Mouse (Mus musculus) small intestine, adult 2 months (tissue): Measurements from ENCODE around the gene 1700025C18Rik. TPM values are rescaled to one million over a fixed set of nuclear protein-coding genes. Genes with fewer than 3 reads are reported as not detected.
A peak's percentile ranks its signal among the peaks of the same experiment; 100 is the strongest.

Experiments
- H3K27ac ChIP-seq: fragments of 200-500 bp; 2 replicates; pipeline ENCODE4 v1.5.1; 2012; ENCODE audit warnings: low read depth, low read length, control low read depth, inconsistent platforms; ENCODE audit not compliant: insufficient read depth
- H3K27me3 ChIP-seq: fragments of 200-500 bp; 2 replicates; pipeline ENCODE4 v1.6.1; 2012; ENCODE audit warnings: mild to moderate bottlenecking, moderate library complexity, low read length, inconsistent platforms; ENCODE audit not compliant: control insufficient read depth, insufficient read depth
- H3K36me3 ChIP-seq: fragments of 200-500 bp; 2 replicates; pipeline ENCODE4 v1.6.1; 2012; ENCODE audit warnings: mild to moderate bottlenecking, low read length, control low read depth, inconsistent platforms; ENCODE audit not compliant: control insufficient read depth, insufficient read depth
- H3K4me1 ChIP-seq: fragments of 200-500 bp; 2 replicates; pipeline ENCODE4 v1.6.1; 2012; ENCODE audit warnings: low read length, inconsistent platforms, mixed read lengths; ENCODE audit not compliant: control insufficient read depth, insufficient read depth, insufficient read length
- H3K4me3 ChIP-seq: fragments of 200-500 bp; 2 replicates; pipeline ENCODE4 v1.5.1; 2012; ENCODE audit warnings: low read depth, mild to moderate bottlenecking, control low read depth, inconsistent platforms, low read length, moderate library complexity
- CTCF ChIP-seq: fragments of 200-500 bp; IDR thresholded peaks from 2 replicates; pipeline ENCODE4 v1.5.1; 2012; ENCODE audit warnings: low read depth, mild to moderate bottlenecking, control low read depth, inconsistent platforms, low read length, moderate library complexity, mixed read lengths; ENCODE audit not compliant: insufficient replicate concordance, insufficient read length; ENCODE audit errors: extremely low read depth
- POLR2A ChIP-seq: fragments of 200-500 bp; IDR thresholded peaks from 2 replicates; pipeline ENCODE4 v1.6.1; 2012; ENCODE audit warnings: low read depth, mild to moderate bottlenecking, control low read depth, inconsistent platforms, low read length, moderate library complexity
- WGBS: fragments of 180-500 bp; shearing (Covaris S2); methylation state at CpG from one replicate; pipeline ENCODE4 v1.1.7; 2018; 5-methylcytosine and 5-hydroxymethylcytosine counted together
- polyA plus RNA-seq: library from polyadenylated mRNA; depleted of rRNA; stranded (reverse); fragments of >200 nt; gene quantifications from 2 replicates; pipeline ENCODE4 v1.2.3, GENCODE M21; 2012

The 1700025C18Rik gene
- polyA plus RNA-seq, 1 experiment: not detected

DNA sequence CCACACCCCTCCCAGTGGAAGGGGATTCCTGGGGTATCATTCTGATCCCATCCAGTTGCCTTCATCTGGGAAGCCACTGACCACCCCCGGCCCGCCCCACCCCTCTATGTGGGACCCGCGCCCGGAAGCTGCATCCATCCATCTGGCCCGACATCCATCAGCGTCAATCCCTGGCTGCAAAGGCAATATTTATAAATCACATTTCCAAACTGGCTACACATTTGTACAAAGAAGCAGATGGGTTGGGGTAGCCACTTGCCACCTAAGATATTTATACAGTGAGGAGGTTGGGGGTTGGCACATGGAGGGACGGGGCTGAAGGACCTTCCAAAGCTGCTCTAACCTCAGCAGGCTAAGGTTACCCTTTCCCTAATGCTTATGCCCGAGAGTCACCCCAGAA is 30.2 kb upstream of the 1700025C18Rik start:
- H3K4me3 ChIP-seq: no peak overlapping the region
- no peaks in the 10 kb centered on the region for H3K4me1 ChIP-seq
- H3K27ac ChIP-seq: no peak overlapping the region
- TF ChIP-seq CTCF (no peak), POLR2A (no peak)
- no peaks in the 10 kb centered on the region for H3K36me3 ChIP-seq
- 0 out of 2 replicates have a peak, but pooled peaks cover 3% of the 10 kb centered on the region for H3K27me3 ChIP-seq
- WGBS: 77% methylated on average over 9 of the region's 9 CpGs

DNA sequence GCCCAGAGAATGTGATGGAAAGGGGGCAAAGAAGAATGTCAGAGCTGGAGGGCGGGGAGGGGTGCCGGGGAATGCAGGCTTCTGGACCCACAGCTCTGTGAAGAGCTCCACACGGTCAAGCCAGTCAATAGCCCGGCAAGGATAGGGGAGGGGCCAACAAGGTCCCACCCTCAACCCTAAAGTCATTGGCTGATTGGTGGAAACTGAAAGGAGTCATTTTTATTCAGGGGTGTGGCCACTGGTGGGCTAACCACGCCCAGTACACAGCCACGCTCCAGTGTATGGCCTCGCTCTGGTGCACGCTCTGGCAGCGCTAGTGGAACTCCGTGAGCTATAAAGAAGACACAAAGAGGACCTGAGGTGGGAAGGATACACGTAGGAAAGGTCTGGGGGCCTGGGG is 23.2 kb upstream of the 1700025C18Rik start:
- no peaks in the 10 kb centered on the region for H3K36me3 ChIP-seq
- TF ChIP-seq CTCF (no peak), POLR2A (no peak)
- peaks cover 4% of the 10 kb centered on the region for H3K4me1 ChIP-seq
- peaks cover 33% of the 10 kb centered on the region for H3K27me3 ChIP-seq
- no peak overlapping the region for H3K4me3 ChIP-seq
- H3K27ac ChIP-seq: no peak overlapping the region
- 20% methylated on average over 11 of the region's 11 CpGs for WGBS

DNA sequence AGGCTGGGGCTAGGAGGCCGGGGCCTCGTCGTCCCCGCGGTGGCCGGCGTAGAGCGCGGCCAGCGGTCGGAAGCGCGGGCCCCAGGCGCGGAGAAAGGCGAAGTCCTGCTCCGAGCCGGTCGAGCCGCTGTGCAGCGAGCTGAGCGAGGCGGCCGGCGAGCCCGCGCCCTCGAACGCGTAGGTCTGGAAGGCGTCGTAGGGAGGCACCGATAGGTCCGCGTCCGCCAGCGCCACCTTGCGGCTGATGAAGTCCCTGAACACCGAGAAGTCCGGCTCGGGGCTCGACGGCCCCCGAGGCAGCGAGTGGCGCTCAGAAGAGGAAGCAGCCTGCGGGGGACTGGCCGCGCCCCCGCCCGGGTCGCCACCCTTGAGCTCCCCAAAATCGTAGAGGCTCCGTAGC is 21.6 kb upstream of the 1700025C18Rik start:
- Histone ChIP-seq H3K36me3 (no peaks in the 10 kb centered on the region), H3K4me3 (no peak overlapping the region), H3K27me3 (peaks cover 33% of the 10 kb centered on the region), H3K27ac (no peak overlapping the region), H3K4me1 (peaks cover 4% of the 10 kb centered on the region)
- peak; percentile 77 for TF ChIP-seq CTCF
- TF ChIP-seq POLR2A: no peak
- WGBS: 1% methylated on average over 52 of the region's 54 CpGs

DNA sequence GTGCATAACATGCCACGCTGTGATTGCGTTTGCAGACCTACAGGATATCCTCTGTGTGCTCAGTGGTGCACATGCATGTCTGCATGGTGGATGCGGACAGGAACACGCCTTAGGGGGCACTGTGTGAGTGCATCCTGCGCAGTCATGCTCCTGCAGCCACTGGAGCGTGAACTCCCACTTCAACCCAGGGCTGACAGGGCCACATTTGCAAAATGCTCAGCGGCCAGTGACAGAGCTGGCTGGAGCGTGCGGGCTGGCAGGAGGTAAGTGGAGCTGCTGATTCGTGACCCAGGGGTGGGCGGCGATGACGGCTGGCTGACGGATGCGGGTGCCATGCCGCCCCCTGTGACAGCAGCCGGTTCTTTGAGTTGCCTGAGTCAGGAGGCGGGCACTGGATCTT is 16.0 kb upstream of the 1700025C18Rik start:
- H3K27me3 ChIP-seq: peaks cover 11% of the 10 kb centered on the region
- no peak for TF ChIP-seq POLR2A
- no peak for TF ChIP-seq CTCF

DNA sequence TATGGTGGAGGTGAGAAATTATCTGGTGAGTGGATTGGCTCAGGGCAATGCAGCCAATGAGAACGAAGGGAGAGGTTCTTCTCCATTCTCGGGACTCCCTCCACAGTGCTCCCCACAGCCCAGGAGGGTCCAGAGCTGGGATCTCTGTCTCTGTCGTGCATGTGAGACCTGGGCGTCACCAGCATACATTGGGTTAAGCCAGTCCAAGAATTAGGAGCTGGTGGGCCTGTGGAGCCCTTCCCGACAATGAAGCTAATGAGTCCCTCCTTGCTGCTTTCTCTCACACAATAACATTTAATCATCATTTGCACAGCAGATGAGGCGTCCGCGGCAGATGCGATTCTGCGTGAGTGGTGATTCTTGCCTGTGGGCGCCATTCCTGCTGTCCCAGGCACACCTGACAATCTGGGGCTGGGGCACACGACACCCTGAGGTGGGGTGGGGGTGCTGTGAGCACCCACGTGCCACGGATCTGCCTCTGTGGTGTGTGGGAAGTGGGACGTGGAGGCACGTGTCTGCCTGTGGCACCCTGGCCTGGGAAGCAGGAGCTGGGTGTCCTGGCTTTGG is 15.0 kb upstream of the 1700025C18Rik start:
- H3K27ac ChIP-seq: no peak overlapping the region
- no peak for TF ChIP-seq CTCF
- TF ChIP-seq POLR2A: no peak
- H3K4me3 ChIP-seq: no peak overlapping the region
- H3K4me1 ChIP-seq: no peaks in the 10 kb centered on the region
- WGBS: 69% methylated on average over 16 of the region's 16 CpGs
- H3K27me3 ChIP-seq: peaks cover 5% of the 10 kb centered on the region; the same call in 1 of the 2 replicates
- H3K36me3 ChIP-seq: no peaks in the 10 kb centered on the region

More for the DNA sequence above, 16.0 kb upstream of the 1700025C18Rik start:
- Histone ChIP-seq H3K4me3 (no peak overlapping the region), H3K36me3 (no peaks in the 10 kb centered on the region), H3K4me1 (no peaks in the 10 kb centered on the region), H3K27ac (no peak overlapping the region)
- 28% methylated on average over 18 of the region's 18 CpGs for WGBS

DNA sequence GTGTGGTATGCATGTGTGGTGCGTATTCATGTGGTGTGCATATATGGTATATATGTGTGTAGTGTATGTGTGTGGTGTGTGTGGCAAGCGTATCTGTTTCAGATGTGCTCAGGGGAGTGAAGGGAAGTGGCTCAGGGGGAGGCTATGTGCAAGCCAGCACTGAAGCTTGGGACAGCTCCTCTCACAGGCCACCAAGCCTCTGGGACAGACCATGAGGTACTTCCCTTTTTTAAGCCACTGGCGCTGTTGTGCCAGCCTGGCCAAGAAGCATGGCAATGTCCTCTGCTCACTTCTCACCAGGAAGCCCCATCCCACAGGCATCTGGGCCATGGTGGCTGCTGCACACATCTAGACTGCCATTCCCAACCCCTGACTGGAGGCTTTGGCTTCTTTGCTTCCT is 12.4 kb upstream of the 1700025C18Rik start:
- TF ChIP-seq POLR2A: no peak
- no peak for TF ChIP-seq CTCF
- Histone ChIP-seq H3K4me3 (no peak overlapping the region), H3K27me3 (no peaks in the 10 kb centered on the region; the same call in 1 of the 2 replicates), H3K36me3 (no peaks in the 10 kb centered on the region), H3K4me1 (no peaks in the 10 kb centered on the region), H3K27ac (no peak overlapping the region)
- 69% methylated on average over 3 of the region's 3 CpGs for WGBS

DNA sequence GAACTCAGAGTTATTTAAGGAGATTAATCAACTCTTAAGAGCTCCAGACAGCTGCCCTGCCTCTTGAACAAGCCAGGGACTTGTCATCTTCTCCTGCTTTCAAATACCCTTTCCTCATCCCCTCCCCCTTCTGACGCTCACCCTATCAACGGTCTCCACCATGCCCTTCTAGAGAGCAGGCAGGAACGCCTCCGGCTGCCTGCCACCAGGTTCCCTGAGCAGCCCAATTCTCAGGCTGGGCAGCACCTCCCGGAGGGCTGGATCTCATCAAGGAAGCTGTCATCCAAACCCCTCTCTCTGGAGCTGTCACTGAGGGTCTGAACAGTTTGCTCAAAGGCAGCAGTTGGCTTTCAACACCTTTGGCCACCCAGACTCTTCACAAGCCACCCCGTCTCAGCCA is 10.2 kb upstream of the 1700025C18Rik start:
- no peaks in the 10 kb centered on the region for H3K4me1 ChIP-seq
- WGBS: 15% methylated on average over 6 of the region's 6 CpGs
- TF ChIP-seq CTCF: no peak
- TF ChIP-seq POLR2A: no peak
- no peaks in the 10 kb centered on the region for H3K36me3 ChIP-seq
- no peaks in the 10 kb centered on the region for H3K27me3 ChIP-seq
- H3K27ac ChIP-seq: no peak overlapping the region
- H3K4me3 ChIP-seq: no peak overlapping the region

DNA sequence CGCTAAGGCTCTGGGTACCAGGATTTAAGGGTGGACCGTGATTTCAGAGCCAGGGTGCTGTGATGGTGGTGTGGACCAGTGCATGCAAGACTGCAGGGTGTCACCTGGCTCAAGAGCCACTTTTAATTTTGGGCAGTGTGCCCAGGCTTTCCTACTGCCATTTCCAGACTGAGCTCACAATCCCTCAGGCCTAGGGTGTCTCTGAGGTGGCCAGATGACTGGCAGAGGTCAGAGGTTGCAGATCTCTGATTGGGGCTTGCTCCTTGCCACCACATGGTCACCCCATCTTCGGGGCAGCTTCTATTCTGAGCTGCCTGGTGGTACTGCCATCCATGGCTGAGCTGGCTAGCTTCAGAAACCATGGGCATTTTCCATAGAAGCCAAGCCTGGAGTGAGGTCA is 8.3 kb upstream of the 1700025C18Rik start:
- TF ChIP-seq CTCF: no peak
- no peak for TF ChIP-seq POLR2A
- 64% methylated on average over 3 of the region's 3 CpGs for WGBS

More for the DNA sequence above, 8.3 kb upstream of the 1700025C18Rik start:
- Histone ChIP-seq H3K4me3 (no peak overlapping the region), H3K4me1 (no peaks in the 10 kb centered on the region), H3K27me3 (no peaks in the 10 kb centered on the region), H3K36me3 (no peaks in the 10 kb centered on the region), H3K27ac (no peak overlapping the region)
